Mouse (Mus musculus) stomach, postnatal 0 days (tissue): ENCODE measurements around the gene Kif23.

Experiments
- CTCF ChIP-seq: IDR thresholded peaks from 2 replicates; pipeline ENCODE4 v1.5.1; 2016; ENCODE audit warnings: antibody characterized with exemption, low read depth, mild to moderate bottlenecking, moderate library complexity
- EP300 ChIP-seq: optimal IDR thresholded peaks from 2 replicates; pipeline ENCODE3; 2016; ENCODE audit warnings: antibody characterized with exemption

- TF ChIP-seq CTCF (no peak), EP300 (no peak)
Observed at GRCm38 (mm10) chr9:61986055-61986454, 39.5 kb upstream of the Kif23 start.
